Mouse (Mus musculus) CH12.LX (cell line): ENCODE data around the gene Pde1a.

Experiments
- CTCF ChIP-seq, 2 experiments: IDR thresholded peaks in 1 of 2; conservative IDR thresholded peaks in 1 of 2; 2 replicates each; pipeline ENCODE4 v1.5.1; 2011 to 2012; ENCODE audit warnings: low read depth in 2 of 2, low read length in 2 of 2, improper control_type of control experiment in 1 of 2, inconsistent platforms in 1 of 2, mild to moderate bottlenecking in 1 of 2, moderate library complexity in 1 of 2
- EP300 ChIP-seq: IDR thresholded peaks from 2 replicates; pipeline ENCODE4 v1.6.1; 2011; ENCODE audit warnings: low read length, improper control_type of control experiment
- GABPA ChIP-seq: IDR thresholded peaks from 2 replicates; pipeline ENCODE4 v1.6.1; 2012; ENCODE audit warnings: low read depth, low read length, improper control_type of control experiment, inconsistent platforms; ENCODE audit not compliant: insufficient replicate concordance
- KAT2A ChIP-seq: IDR thresholded peaks from 2 replicates; pipeline ENCODE4 v1.6.1; 2012; ENCODE audit warnings: low read length, improper control_type of control experiment, inconsistent platforms; ENCODE audit not compliant: insufficient replicate concordance
- MAX ChIP-seq: IDR thresholded peaks from 2 replicates; pipeline ENCODE4 v1.6.1; 2011; ENCODE audit warnings: low read length, improper control_type of control experiment
- MYC ChIP-seq: IDR thresholded peaks from 2 replicates; pipeline ENCODE4 v1.6.1; 2011; ENCODE audit warnings: low read depth, mild to moderate bottlenecking, improper control_type of control experiment, low read length
- NELFE ChIP-seq: IDR thresholded peaks from 2 replicates; pipeline ENCODE4 v1.6.1; 2011; ENCODE audit warnings: low read depth, low read length, improper control_type of control experiment
- POLR2A ChIP-seq: IDR thresholded peaks from 2 replicates; pipeline ENCODE4 v1.6.1; 2011; ENCODE audit warnings: low read depth, mild to moderate bottlenecking, improper control_type of control experiment, low read length
- TBP ChIP-seq: conservative IDR thresholded peaks from 2 replicates; pipeline ENCODE4 v1.6.1; 2011; ENCODE audit warnings: low read depth, low read length, improper control_type of control experiment
- TCF12 ChIP-seq: IDR thresholded peaks from 2 replicates; pipeline ENCODE4 v1.6.1; 2014; ENCODE audit warnings: low read depth, mild to moderate bottlenecking, inconsistent platforms, low read length, improper control_type of control experiment
- ZKSCAN1 ChIP-seq: IDR thresholded peaks from 2 replicates; pipeline ENCODE4 v1.6.1; 2012; ENCODE audit warnings: low read depth, inconsistent platforms, low read length, improper control_type of control experiment, borderline replicate concordance
- ZNF384 ChIP-seq: IDR thresholded peaks from 2 replicates; pipeline ENCODE4 v1.6.1; 2012; ENCODE audit warnings: low read depth, low read length, improper control_type of control experiment, inconsistent platforms

DNA sequence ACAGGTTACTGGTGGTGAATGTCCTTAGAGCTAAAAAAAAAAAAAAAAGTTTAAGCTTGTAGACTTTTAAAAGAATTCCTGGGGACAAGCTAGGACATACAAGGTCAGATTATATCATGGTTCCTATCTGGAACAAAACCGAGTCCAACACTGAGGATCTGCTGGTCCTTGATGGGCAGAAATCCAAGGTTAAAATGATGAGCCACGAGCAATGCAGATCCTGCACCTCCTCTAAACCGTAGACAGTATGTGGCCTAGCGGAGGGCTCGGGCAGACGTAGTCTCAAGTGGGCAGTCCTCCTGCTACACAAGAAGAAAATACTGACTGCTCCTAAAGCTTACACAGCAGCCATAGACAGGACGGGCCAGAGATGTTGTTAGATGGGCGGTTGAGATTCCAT lies 238.5 kb downstream of the Pde1a start:
- TF ChIP-seq EP300 (no peak), MAX (no peak), POLR2A (no peak), KAT2A (no peak), NELFE (no peak), ZKSCAN1 (no peak), TBP (no peak), MYC (no peak), CTCF (conservative IDR thresholded peaks at IDR 0.05 in 1 of 2, IDR thresholded peaks at IDR 0.05 in 1 of 2; ENCODE audit: low read depth in 2 of 2, low read length in 2 of 2) (no peak), GABPA (no peak), TCF12 (no peak), ZNF384 (no peak)
